Mouse (Mus musculus): ENCODE measurements around the gene Flna.

GRCm38 (mm10) chrX:74219449-74219848 is 30.2 kb downstream of the Flna start:
- TF ChIP-seq POLR2A (IDR thresholded peaks at IDR 0.05; ENCODE audit: low read depth, low read length) (no peak), CTCF (IDR thresholded peaks at IDR 0.05; ENCODE audit: extremely low read depth, insufficient read depth, insufficient read length, insufficient replicate concordance) (no peak)

All from spleen, adult 2 months (tissue).